Mouse (Mus musculus) forebrain, embryonic 11.5 days (tissue): ENCODE results near the gene Psmc6. TPM values are rescaled to one million over a fixed set of nuclear protein-coding genes. Genes with fewer than 3 reads are reported as not detected.
A peak's percentile ranks its signal among the peaks of the same experiment; 100 is the strongest.

ENCODE experiments used
- ATAC-seq: fragments of 200-750 bp; cut with Nextera tagmentation; replicated peaks from 2 replicates; pipeline ENCODE4 v1.8.0; 2017; ENCODE audit warnings: moderate TSS enrichment; ENCODE audit not compliant: low FRiP score
- DNase-seq: peaks from one replicate; pipeline ENCODE4 v3.0.0-alpha.2; 2017; ENCODE audit warnings: low spot score
- H3K27ac ChIP-seq: fragments of 300-500 bp; sonication (generic); 2 replicates; pipeline ENCODE4 v1.5.1; 2014; ENCODE audit warnings: low read depth, low read length
- H3K27me3 ChIP-seq: fragments of 300-500 bp; sonication (generic); 2 replicates; pipeline ENCODE4 v1.6.1; 2014; ENCODE audit warnings: mild to moderate bottlenecking, low read length, mixed read lengths; ENCODE audit not compliant: control insufficient read depth, insufficient read depth
- H3K36me3 ChIP-seq: fragments of 300-500 bp; sonication (generic); 2 replicates; pipeline ENCODE4 v1.6.1; 2014; ENCODE audit warnings: mild to moderate bottlenecking, low read length, moderate library complexity, mixed read lengths; ENCODE audit not compliant: control insufficient read depth, insufficient read depth
- H3K4me1 ChIP-seq: fragments of 300-500 bp; sonication (generic); replicated peaks from 2 replicates; pipeline ENCODE4 v1.6.1; 2014; ENCODE audit warnings: low read length, mixed read lengths; ENCODE audit not compliant: control insufficient read depth, insufficient read depth
- H3K4me2 ChIP-seq: fragments of 300-500 bp; sonication (generic); 2 replicates; pipeline ENCODE4 v1.6.1; 2014; ENCODE audit warnings: low read depth, mild to moderate bottlenecking, low read length, moderate library complexity, mixed read lengths; ENCODE audit not compliant: severe bottlenecking
- H3K4me3 ChIP-seq: fragments of 300-500 bp; sonication (generic); 2 replicates; pipeline ENCODE4 v1.5.1; 2014; ENCODE audit warnings: low read depth, low read length
- H3K9ac ChIP-seq: fragments of 300-500 bp; sonication (generic); 2 replicates; pipeline ENCODE4 v1.6.1; 2014; ENCODE audit warnings: low read length
- H3K9me3 ChIP-seq: fragments of 300-500 bp; sonication (generic); 2 replicates; pipeline ENCODE4 v1.6.1; 2016; ENCODE audit warnings: low read length, mixed read lengths; ENCODE audit not compliant: control insufficient read depth
- WGBS: fragments of 180-500 bp; shearing (Covaris S2); extraction: QIAGEN DNeasy Blood & Tissue Kit; methylation state at CpG from one replicate; pipeline ENCODE4 v1.1.7; 2014; 5-methylcytosine and 5-hydroxymethylcytosine counted together
- polyA plus RNA-seq: library from polyadenylated mRNA; unstranded; fragments of >200 nt; fragmentation: Nextera tagmentation; extraction: Ambion mirVana; gene quantifications from 2 replicates; pipeline ENCODE4 v1.2.1, GENCODE M21; 2014

Psmc6 gene
- 225 and 250 TPM in 2 replicates for polyA plus RNA-seq

- Histone ChIP-seq H3K9ac (peak within 1 kb of the TSS; percentile 90), H3K4me1 (0 out of 2 replicates have a peak, but pooled peaks cover 2% of the 10 kb centered on the region), H3K4me3 (peak within 1 kb of the TSS; percentile 63), H3K27ac (peak within 1 kb of the TSS; percentile 60), H3K27me3 (no peaks in the 10 kb centered on the region), H3K4me2 (peak within 1 kb of the TSS; percentile 61), H3K9me3 (no peaks in the 10 kb centered on the region), H3K36me3 (no peaks in the 10 kb centered on the region; the same call in 1 of the 2 replicates)
- DNase-seq = peak; percentile 97
- WGBS = under 1% methylated on average over 42 of the region's 44 CpGs
- peak; percentile 98 for ATAC-seq
Observed at GRCm38 (mm10) chr14:45329589-45330181, at the start of gene Psmc6. TSS of gene Psmc6 (plus strand) at chr14:45329788.

- Histone ChIP-seq H3K9ac (no peak overlapping the region), H3K36me3 (no peaks in the 10 kb centered on the region; the same call in 1 of the 2 replicates), H3K9me3 (no peaks in the 10 kb centered on the region), H3K4me1 (no peaks in the 10 kb centered on the region), H3K4me3 (no peak overlapping the region), H3K4me2 (no peak overlapping the region), H3K27me3 (no peaks in the 10 kb centered on the region), H3K27ac (no peak overlapping the region)
- 89% methylated on average over 3 of the region's 3 CpGs for WGBS
- no peak for DNase-seq
- ATAC-seq = no peak
Observed at GRCm38 (mm10) chr14:45282066-45282465, 47.5 kb upstream of the Psmc6 start.

GRCm38 (mm10) chr14:45291608-45292007, 38.0 kb upstream of the Psmc6 start:
- H3K4me1 ChIP-seq = no peaks in the 10 kb centered on the region
- no peak overlapping the region for H3K4me3 ChIP-seq
- H3K4me2 ChIP-seq = no peak overlapping the region
- H3K9ac ChIP-seq = no peak overlapping the region
- 82% methylated on average over 4 of the region's 4 CpGs for WGBS
- no peaks in the 10 kb centered on the region for H3K27me3 ChIP-seq
- H3K36me3 ChIP-seq = no peaks in the 10 kb centered on the region
- H3K9me3 ChIP-seq = no peaks in the 10 kb centered on the region
- DNase-seq = no peak
- H3K27ac ChIP-seq = no peak overlapping the region
- no peak for ATAC-seq

- 59% methylated on average over 4 of the region's 4 CpGs for WGBS
- H3K27ac ChIP-seq = no peak overlapping the region
- no peaks in the 10 kb centered on the region for H3K9me3 ChIP-seq
- H3K27me3 ChIP-seq = no peaks in the 10 kb centered on the region
- H3K36me3 ChIP-seq = no peaks in the 10 kb centered on the region; the same call in 1 of the 2 replicates
- no peak for DNase-seq
- ATAC-seq = no peak; the same call in 1 of the 2 replicates
- no peak overlapping the region for H3K9ac ChIP-seq
- H3K4me3 ChIP-seq = no peak overlapping the region
- H3K4me2 ChIP-seq = no peak overlapping the region
- H3K4me1 ChIP-seq = no peaks in the 10 kb centered on the region
Observed at GRCm38 (mm10) chr14:45303939-45304338, 25.6 kb upstream of the Psmc6 start.

- Histone ChIP-seq H3K4me1 (no peaks in the 10 kb centered on the region), H3K9ac (no peak overlapping the region), H3K4me3 (no peak overlapping the region), H3K27ac (no peak overlapping the region), H3K27me3 (no peaks in the 10 kb centered on the region), H3K4me2 (no peak overlapping the region), H3K36me3 (no peaks in the 10 kb centered on the region; the same call in 1 of the 2 replicates), H3K9me3 (no peaks in the 10 kb centered on the region)
- ATAC-seq (no peak), DNase-seq (no peak)
- whole genome bisulfite sequencing = 59% methylated on average over 4 of the region's 4 CpGs
Observed at GRCm38 (mm10) chr14:45304389-45304788, 25.2 kb upstream of the Psmc6 start.

- no peak for ATAC-seq
- 93% methylated on average over 5 of the region's 5 CpGs for WGBS
Observed at GRCm38 (mm10) chr14:45305852-45306251, 23.7 kb upstream of the Psmc6 start.

GRCm38 (mm10) chr14:45307630-45308328, 21.8 kb upstream of the Psmc6 start:
- Histone ChIP-seq H3K4me2 (no peak overlapping the region), H3K27me3 (no peaks in the 10 kb centered on the region), H3K4me1 (no peaks in the 10 kb centered on the region), H3K9me3 (no peaks in the 10 kb centered on the region), H3K36me3 (no peaks in the 10 kb centered on the region), H3K27ac (no peak overlapping the region), H3K9ac (no peak overlapping the region), H3K4me3 (no peak overlapping the region)
- no peak for DNase-seq
- no peak for ATAC-seq
- 94% methylated on average over 8 of the region's 8 CpGs for WGBS

More at GRCm38 (mm10) chr14:45305852-45306251, 23.7 kb upstream of the Psmc6 start:
- H3K27ac ChIP-seq = no peak overlapping the region
- H3K9me3 ChIP-seq = no peaks in the 10 kb centered on the region
- no peak overlapping the region for H3K4me3 ChIP-seq
- H3K4me1 ChIP-seq = no peaks in the 10 kb centered on the region
- H3K27me3 ChIP-seq = no peaks in the 10 kb centered on the region
- no peaks in the 10 kb centered on the region; the same call in 1 of the 2 replicates for H3K36me3 ChIP-seq
- DNase-seq = no peak
- H3K9ac ChIP-seq = no peak overlapping the region
- no peak overlapping the region for H3K4me2 ChIP-seq

GRCm38 (mm10) chr14:45309646-45310045, 19.9 kb upstream of the Psmc6 start:
- no peaks in the 10 kb centered on the region for H3K27me3 ChIP-seq
- H3K4me2 ChIP-seq = no peak overlapping the region
- no peak for ATAC-seq
- no peak overlapping the region for H3K4me3 ChIP-seq
- no peaks in the 10 kb centered on the region for H3K4me1 ChIP-seq
- no peak for DNase-seq
- no peak overlapping the region for H3K27ac ChIP-seq
- H3K9ac ChIP-seq = no peak overlapping the region
- no peaks in the 10 kb centered on the region for H3K36me3 ChIP-seq
- WGBS = 95% methylated on average over 13 of the region's 13 CpGs
- no peaks in the 10 kb centered on the region for H3K9me3 ChIP-seq
